Mouse (Mus musculus) right cerebral cortex, postnatal 10 days (tissue): ENCODE results near the gene Tle1.

Experiments used
- DNase-seq, 2 experiments: peaks; one replicate each; pipeline ENCODE4 v3.0.0; 2021; ENCODE audit warnings: low spot score in 2 of 2

Gene Tle1

DNA sequence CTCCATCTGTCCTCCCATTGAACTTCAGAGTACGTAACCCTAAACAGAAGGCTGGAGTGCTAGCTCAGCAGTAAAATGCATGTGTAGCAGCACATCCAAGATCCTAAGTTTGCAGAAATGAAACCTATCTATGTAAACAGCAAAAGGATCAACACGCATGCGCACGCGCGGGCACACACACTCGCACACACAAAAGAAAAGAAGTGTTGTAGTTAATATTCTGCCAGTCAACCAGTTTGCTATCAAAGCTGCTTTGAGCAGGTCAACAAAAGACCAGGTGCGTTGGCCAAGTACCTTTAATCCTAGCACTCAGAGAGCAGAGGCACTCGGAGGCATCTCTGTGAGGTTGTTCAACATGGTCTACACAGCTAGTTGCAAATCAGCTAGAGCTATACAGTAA, 35.0 kb downstream of the Tle1 start:
- DNase-seq, result no peak

DNA sequence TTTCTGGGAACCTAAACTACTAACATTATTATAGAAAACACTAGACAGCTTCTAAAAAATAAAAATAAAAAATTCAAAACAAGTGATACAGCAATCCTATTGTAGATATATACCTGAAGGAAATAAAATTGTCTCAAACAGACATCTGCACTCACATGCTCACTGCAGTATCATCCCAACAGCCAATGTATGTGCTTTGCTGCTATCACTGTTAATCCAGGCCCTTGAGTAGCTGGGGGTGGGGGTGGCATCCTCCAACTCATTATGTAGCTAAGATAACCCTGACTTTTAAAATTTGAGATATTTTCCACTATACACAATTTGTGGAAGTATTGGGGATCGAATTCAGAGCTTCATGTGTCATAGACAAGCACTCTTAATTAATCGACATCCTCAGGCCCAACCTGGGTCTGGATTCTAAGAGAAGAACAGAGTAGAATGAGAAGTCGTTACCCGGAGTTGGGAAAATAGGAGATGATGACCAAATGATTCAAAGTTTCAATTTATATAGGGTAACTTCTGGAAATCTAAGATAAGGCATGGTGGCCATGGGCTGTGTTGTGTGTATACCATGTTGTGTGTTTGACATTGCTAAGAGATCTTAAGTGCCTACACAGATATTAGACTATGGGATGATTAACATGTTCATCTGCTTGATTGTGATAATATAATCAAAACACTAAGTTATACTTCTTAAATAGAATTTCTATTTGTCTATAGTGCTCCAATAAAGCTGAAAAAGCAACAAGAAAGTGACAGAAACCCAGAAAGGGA, 38.1 kb downstream of the Tle1 start:
- DNase-seq, result no peak

DNA sequence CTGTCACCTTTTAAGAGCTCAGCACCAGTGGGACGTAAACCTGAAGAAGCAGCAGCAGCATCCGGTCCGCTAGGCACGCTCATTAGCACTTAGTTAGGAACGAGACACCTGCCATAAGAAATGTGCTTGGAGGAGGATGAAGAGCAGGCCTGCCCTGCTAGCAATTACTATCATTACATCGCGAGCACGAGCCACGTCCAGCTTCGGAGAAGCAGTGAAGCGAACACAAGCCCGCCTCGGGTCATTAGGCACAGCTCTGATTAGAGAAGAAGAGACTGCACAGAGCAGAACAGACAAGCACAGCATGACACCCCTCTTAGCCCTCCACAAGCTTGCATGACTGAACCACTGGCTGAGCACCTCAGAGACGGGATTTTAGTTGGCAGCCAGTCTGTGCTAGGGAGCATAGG, 40.6 kb downstream of the Tle1 start:
- no peak for DNase-seq

DNA sequence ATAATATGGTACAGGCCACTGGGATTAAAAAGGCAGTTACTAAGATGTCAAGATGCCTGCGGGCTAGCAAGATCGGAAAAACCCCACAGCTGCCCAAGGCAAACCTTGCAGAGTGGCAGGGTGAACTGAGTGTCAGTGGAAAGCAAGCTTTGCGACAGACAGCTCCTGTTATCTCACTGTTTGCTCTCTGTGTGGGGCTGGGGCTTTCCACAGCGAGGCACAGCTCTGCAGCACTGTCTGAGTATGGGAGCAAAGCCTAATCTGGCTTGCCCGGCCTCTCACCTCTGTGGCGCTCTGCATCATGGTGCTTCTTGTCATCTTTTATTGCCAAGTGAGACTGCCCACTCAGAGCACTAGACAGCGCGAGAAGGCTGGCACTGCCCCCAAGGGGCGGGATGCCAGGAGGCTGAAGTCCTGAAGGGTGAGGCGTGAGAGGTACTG, 42.8 kb downstream of the Tle1 start:
- peak; percentile 34 to 40 for DNase-seq

DNA sequence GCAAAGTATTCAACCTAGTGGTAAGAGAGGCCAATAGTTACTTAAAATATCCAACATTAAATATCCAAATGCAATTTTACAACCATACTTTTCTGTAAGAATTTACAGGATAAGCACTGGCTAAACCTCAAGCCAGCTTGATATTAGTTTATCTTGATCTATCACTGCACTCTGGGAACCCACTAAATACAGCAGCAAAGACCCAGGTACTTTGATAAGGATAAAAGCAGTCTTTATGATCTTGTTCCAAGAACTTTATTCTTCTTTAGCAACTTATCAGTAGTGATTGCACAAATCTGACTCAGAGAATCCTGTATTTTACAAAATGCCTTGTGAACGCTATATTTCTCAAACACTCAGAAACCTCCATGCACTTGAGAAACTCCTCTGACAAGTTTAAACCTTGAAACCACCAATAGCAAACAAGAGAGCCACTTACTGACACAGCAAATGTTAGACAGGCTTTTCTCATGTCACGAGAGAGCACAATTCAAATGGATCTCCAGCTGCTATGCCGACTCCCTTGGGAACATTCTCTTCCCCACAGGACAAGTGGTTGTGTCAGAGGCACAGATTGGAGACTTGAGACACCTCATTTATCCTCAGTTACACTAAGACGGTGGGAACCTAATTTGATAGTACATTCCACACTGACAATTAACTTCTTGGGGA, 50.1 kb downstream of the Tle1 start:
- no peak for DNase-seq

DNA sequence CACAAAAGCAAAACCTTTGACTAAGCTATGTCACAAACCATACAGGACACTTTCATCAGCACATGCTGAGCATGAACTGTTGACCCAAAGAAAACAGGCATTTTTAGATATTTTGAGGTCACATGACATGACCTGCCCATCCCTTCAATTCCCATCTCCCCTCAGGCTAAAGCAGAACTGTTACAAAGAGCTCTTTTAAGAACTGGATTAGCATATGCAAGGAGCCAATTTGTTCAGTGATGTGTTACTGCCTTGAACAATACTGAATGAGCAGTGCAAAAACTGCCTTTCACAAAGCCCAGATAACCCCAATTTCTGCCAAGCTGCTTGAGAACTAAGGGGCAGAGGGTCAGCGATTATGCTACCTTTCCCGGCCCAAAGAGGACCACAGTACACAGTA, 54.7 kb downstream of the Tle1 start:
- no peak for DNase-seq

DNA sequence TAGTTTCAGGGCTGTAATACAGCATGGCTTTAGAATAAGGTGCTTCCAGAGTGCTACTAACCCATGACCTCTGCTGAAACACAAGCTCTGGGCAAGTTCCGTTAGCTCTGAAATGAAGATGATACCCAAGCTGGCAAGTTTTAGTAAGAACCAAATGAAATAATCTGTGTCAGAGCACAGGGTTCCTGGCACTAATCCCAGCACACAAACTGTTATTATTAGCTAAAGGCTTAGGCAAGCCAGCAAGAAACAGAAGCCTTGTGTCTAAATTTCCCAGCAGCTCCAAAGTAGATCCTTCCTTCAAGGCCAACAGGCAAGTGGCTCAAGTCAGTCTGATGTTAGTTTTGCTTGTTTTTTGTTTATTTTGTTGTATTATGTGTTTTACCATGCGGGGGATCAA, 56.2 kb downstream of the Tle1 start:
- no peak for DNase-seq

DNA sequence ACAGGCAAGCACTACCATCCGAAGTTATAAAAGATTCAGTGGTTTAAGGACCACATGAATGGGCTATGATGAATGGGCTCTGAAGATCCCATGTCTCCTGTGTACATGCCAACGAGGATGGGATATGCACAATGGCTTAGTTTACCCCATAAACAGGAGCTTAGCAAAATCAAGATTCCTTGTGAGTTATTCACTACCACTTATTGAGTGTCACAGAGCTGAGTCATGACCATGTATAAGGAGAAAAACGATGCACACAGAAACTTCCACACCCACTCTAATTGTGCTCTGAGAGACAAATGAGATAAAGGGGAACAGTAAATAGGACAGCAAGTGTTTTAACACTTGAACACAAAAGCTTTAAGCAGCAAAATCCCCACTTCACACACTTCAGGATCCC, 60.0 kb downstream of the Tle1 start:
- DNase-seq, result no peak

DNA sequence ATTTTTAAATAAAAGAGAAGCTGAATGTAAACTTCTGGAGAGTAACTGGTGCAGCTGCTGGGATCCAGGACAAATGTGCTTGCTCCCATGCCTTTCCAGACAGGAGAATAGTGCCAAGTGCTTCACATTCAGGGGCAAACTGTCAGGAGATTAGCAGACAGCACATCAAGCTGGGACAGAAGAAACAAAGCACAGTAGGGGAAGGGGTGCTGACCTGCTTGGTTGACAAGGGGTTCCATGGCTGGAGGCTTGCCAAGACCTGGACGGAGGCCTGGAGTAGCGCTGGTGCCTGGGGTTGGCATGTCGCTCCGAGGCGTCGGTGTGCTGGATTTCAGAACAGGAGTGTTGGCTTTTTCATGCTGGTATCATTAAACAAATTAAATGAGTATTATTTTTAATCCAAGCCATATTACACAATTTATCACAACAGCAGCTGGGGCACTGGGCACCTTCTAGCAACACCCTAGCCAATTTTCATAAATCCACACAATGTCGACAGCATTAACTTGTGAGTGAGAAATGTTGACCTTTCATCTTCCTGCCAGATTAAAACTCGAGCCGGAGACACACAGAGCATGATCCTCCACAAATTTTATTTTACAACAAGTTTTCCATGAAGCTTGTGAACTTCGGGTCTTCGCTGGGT, 61.1 kb downstream of the Tle1 start:
- peak; percentile 68 to 79 for DNase-seq

DNA sequence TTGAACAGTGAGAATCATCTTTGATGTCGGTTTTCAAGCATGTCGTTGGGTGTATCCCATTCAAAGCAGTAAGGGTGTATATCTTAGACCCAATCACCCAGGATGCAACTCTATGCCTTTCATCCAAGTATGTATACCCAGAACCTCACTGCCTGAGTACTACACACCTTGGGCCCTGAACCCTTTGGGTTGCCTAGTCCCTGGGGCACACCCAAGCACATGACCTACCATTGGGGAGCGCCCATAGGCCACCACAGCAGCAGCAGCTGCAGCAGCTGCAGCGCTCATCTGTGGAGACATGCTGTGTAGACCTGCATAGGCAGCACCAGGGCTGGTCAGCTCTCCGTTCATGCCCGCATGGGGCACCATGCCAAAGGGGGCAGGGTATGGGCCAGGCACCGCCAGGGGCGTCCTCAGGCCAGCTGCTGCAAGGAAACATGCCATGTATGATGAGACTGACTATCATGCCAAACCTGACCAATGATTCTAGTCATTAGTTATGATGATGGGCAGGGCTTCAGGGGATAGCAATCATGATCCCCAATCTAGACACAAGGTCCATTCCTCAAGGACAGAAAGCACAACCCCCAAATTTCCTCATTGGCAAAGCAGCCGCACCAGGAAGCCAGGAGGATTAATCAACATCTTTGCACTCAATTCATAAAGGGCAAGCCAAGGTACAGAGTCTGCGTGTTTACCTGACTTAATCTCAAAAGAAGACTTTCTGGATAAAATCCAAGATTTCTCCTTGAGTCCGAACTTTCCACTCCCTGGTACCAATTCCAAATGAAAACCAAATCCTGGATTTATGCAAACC, 62.2 kb downstream of the Tle1 start:
- no peak for DNase-seq

DNA sequence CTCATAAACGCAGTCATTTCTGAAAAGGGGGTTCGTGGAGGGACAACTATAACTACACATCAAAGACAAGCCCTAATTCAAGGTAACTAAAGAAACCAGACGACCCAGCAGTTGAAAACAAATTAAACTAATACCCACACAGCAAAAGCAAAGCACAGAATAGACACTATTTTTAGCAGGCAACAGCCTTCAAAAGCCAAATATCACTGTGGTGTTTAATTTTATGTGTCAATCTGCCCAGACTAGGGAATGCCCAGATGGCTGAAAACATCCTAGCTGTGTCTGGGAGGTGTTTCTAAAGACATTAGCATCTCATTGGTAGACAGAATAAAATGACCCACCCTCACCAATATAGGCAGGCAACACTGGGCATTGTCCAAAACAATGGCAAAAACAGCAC, 68.1 kb downstream of the Tle1 start:
- no peak for DNase-seq

DNA sequence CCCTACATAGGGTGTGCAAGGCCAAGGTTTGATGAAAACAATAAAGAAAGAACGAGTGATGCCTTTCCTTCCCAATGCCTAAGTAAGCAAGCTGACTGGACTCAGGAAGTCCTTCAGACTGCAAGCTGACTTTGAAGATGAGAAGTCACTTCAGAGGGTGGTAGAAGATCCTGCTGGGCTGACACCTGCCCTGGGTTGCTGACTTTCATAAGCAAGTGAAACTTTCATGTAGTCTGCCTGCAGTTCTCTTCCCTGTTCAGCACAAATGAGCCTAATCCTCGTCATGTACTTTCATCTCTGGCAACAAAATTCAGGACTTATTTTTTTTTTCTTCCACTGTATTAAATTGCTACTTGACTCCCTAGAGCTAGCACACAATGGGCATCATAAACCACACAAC, 73.1 kb downstream of the Tle1 start:
- DNase-seq, result no peak

DNA sequence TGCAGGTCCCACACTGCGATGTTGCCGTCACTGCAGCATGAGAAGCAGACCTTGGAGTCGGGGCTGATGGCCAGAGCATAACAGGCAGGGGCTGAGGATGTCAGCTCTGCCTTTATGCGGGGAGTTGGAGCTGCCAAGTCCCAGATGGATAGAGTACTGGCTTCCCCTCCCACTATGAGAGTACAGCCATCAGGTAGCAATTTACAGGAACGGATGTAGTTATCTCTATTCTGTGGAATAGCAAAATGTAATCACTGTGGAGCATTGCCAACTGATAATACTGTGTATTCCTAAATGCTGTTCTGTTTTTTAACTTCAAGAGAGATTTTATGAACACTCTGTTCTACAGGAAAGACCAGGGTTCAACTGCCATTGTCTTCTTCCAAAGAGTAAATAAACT, 75.9 kb downstream of the Tle1 start:
- DNase-seq, result no peak

DNA sequence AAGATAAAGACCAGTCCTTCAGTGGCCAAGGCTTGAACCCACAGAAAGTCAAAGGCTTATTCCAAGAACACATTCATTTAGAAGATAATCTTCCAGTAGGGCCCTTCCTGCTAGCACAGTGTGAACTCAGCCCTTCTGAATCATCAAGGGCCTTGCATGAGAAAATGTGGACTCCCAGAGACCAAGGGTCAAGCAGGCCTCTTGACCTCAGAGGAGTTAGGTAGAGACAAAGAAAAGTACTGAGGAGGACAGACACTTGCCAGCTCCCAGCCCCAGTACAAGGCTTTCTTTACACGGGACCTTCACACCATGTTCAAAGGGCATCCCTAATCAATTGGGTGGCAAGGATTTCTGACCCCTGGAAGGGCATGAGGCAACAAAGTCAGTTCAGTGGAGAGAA, 77.9 kb downstream of the Tle1 start:
- DNase-seq, result no peak

DNA sequence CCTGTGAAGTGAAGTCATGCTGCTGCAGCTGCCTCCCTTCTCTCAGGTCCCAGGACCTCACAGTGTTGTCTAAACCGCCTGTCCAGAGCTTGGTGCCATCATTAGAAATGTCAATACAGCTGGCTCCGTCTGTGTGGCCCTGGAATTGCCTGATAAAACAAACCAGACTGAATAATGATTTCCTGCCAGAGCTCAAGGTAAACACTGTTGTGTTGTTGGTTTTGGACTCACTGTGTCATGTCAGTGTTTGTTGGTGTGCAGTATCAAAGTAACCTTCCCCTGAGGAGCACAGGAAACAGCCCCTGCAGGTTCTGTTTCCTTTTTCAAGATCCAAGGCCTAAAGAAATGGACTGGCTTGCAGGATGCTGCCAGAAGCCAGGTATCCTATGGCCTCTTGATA, 78.4 kb downstream of the Tle1 start:
- no peak for DNase-seq

DNA sequence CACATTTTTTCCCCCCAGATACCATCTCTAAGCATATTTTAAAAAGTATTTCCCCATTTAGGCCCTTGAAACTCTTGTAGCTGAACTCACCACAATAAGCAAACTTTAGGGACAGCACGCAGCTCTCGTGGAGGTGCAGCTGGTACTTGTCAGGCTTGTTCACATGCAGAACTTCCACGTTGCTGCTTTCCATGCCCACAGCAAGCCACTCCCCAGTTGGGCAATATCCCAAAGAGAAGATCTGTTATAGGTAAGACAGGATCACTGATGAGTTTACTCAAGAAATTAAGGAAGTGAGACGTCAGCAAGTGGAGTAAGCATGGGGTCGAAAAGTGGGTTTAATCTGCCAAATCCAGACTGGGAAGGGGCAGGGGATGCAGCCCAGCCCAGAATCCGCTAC, 80.7 kb downstream of the Tle1 start:
- no peak for DNase-seq

DNA sequence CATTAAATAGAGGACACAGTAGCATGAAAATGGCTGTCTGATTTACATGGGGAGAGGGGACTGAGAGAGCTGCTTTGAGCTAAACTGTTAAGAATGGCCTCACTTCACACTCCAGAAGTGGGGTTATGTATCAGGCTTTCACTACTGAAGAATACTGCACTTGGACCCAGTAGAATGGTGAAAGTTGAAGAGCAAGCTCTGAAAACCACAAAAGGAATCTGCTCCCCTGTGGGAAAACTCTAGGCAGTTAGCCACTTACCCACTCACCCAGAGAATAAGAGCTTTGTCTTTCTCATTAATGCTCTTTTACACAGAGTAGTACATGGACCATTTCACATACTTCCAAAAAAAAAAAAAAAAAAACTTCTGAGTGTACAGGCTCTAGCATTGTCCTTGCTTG, 95.0 kb downstream of the Tle1 start:
- DNase-seq, result no peak

DNA sequence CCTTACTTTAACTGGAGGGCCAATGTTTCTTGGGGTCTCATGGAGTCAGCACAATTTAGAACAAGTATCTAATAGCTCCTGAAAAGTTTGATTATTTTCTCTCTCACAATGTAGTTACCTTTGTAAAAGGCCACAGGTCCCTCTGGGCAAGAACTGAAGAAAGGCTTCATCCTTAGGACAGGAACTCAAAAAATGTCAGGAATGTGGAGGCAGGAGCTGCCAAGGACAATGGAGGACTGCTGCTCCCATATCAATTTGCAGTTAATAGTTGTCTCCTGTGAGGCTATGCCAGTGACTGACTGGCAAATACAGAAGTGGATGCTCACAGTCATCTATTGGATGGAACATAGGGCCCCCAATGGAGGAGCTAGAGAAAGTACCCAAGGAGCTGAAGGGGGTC, 96.5 kb downstream of the Tle1 start:
- DNase-seq, result no peak

DNA sequence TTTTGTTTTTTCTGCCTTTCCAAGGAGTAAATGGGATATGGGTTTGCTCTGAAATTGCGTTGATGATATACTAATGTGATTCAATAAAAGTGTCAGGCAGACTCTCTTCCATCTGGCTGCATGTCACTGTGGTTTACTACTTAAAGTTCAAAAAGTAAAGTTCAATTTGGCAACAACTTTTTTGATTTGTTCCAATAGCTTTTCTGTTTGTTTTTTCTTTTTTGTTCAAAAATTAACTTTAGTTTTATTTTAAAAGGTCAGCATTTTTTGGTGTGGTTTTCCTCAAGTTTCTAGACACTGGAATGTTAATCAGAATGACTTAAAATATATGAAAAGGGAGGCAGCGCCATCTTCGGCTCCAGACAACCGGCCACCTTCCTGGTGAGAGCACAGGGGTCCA, 112.9 kb downstream of the Tle1 start:
- DNase-seq, result no peak

DNA sequence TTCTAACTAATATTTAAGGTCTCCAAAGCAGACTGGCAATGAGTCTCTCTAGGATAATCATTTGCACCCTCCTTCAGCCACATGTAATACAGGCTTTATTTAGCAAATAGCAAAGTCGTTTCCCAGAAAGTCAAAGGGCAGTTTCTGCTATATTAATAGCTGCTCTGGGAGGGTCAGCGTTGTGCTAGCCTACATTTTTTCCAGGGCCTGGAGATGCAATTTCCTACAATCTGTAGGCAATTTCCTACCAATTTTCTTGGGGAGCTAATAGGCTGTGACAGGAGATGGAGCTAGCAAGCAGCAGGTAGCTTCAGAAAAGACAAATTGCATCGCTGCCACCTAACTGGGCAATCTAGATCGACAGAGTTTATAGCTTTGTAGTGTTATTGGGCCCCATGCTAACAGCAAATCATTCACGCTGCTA, 131.6 kb downstream of the Tle1 start:
- no peak for DNase-seq

DNA sequence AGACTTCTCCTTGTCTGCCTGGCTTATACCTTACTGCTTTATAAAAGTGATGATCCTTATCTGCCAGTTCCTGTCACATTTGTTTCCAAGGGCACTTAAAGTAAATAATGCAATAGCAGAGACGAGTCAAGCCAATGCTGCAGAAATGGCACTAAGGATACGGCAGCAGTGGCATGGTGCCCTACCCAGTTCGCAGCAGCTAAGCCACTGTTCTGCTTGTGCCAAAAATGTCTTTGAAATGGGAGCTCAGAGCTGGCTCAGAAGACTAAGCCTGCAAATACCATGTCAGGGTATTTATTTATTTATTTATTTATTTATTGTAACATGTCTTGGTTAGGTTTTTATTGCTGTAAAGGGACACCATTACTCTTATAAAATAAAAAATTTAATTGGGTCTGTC, 132.8 kb downstream of the Tle1 start:
- peak; percentile 24 to 27 for DNase-seq
